Mouse (Mus musculus) thymus, postnatal 14 days (tissue): ENCODE measurements around the gene Mrgbp.

Experiments used
- DNase-seq: peaks from one replicate; pipeline ENCODE4 v3.0.0; 2021

The Mrgbp gene

GRCm38 (mm10) chr2:180597490-180597889 is 16.4 kb downstream of the Mrgbp start, which contains the start of gene Col9a3:
Gene Col9a3 (plus strand): TSS chr2:180597790.
- no peak for DNase-seq

- DNase-seq = no peak
These were observed 17.1 kb downstream of the Mrgbp start for GRCm38 (mm10) chr2:180598157-180598705.

GRCm38 (mm10) chr2:180600569-180601021 is 19.5 kb downstream of the Mrgbp start:
- no peak for DNase-seq

GRCm38 (mm10) chr2:180604781-180605180 is 23.7 kb downstream of the Mrgbp start:
- no peak for DNase-seq

- DNase-seq = no peak
These were observed 29.2 kb downstream of the Mrgbp start for GRCm38 (mm10) chr2:180610283-180610682.

- no peak for DNase-seq
These were observed 30.8 kb downstream of the Mrgbp start for GRCm38 (mm10) chr2:180611882-180612281.
